Mouse (Mus musculus) hindbrain, embryonic 16.5 days (tissue): ENCODE results near the gene Zfp687. TPM values are rescaled to one million over a fixed set of nuclear protein-coding genes. Genes with fewer than 3 reads are reported as not detected.
A peak's percentile ranks its signal among the peaks of the same experiment; 100 is the strongest.

Experiments
- ATAC-seq: fragments of 200-750 bp; cut with Nextera tagmentation; 2 replicates; pipeline ENCODE4 v1.8.0; 2017; ENCODE audit warnings: moderate TSS enrichment, moderate library complexity
- H3K27ac ChIP-seq: fragments of 300-500 bp; sonication (generic); 2 replicates; pipeline ENCODE4 v1.5.1; 2014; ENCODE audit warnings: low read depth, mild to moderate bottlenecking, control low read depth, low read length, moderate library complexity
- H3K27me3 ChIP-seq: fragments of 300-500 bp; sonication (generic); replicated peaks from 2 replicates; pipeline ENCODE4 v1.6.1; 2014; ENCODE audit warnings: low read length; ENCODE audit not compliant: control insufficient read depth, insufficient read depth
- H3K36me3 ChIP-seq: fragments of 300-500 bp; sonication (generic); 2 replicates; pipeline ENCODE4 v1.6.1; 2014; ENCODE audit warnings: mild to moderate bottlenecking, low read length, moderate library complexity, mixed read lengths; ENCODE audit not compliant: control insufficient read depth, insufficient read depth
- H3K4me1 ChIP-seq: fragments of 300-500 bp; sonication (generic); 2 replicates; pipeline ENCODE4 v1.6.1; 2014; ENCODE audit warnings: low read depth, low read length; ENCODE audit not compliant: control insufficient read depth, insufficient read depth
- H3K4me2 ChIP-seq: fragments of 300-500 bp; sonication (generic); 2 replicates; pipeline ENCODE4 v1.6.1; 2014; ENCODE audit warnings: mild to moderate bottlenecking, low read length, control low read depth, moderate library complexity
- H3K4me3 ChIP-seq: fragments of 300-500 bp; sonication (generic); 2 replicates; pipeline ENCODE4 v1.5.1; 2014; ENCODE audit warnings: mild to moderate bottlenecking, low read length, control low read depth, moderate library complexity
- H3K9ac ChIP-seq: fragments of 300-500 bp; sonication (generic); 2 replicates; pipeline ENCODE4 v1.6.1; 2014; ENCODE audit warnings: low read depth, mild to moderate bottlenecking, control low read depth, low read length, moderate library complexity
- H3K9me3 ChIP-seq: fragments of 300-500 bp; sonication (generic); 2 replicates; pipeline ENCODE4 v1.6.1; 2014; ENCODE audit warnings: mild to moderate bottlenecking, low read length, moderate library complexity; ENCODE audit not compliant: control insufficient read depth
- WGBS: fragments of 180-500 bp; shearing (Covaris S2); extraction: QIAGEN DNeasy Blood & Tissue Kit; methylation state at CpG from one replicate; pipeline ENCODE4 v1.1.7; 2014; 5-methylcytosine and 5-hydroxymethylcytosine counted together
- polyA plus RNA-seq: library from polyadenylated mRNA; unstranded; fragments of >200 nt; fragmentation: Nextera tagmentation; extraction: Ambion mirVana; gene quantifications from 2 replicates; pipeline ENCODE4 v1.2.1, GENCODE M21; 2015

Gene Zfp687
- polyA plus RNA-seq, 1 experiment from 2014 or later, result 15.9 TPM

- H3K4me2 ChIP-seq, result no peak overlapping the region
- ATAC-seq, result no peak
- H3K36me3 ChIP-seq, result peaks cover 32% of the 10 kb centered on the region
- H3K27me3 ChIP-seq, result no peaks in the 10 kb centered on the region
- no peak overlapping the region for H3K9ac ChIP-seq
- 85% methylated on average over 7 of the region's 7 CpGs for whole genome bisulfite sequencing
- H3K4me3 ChIP-seq, result no peak overlapping the region
- peaks cover 17% of the 10 kb centered on the region for H3K4me1 ChIP-seq
- H3K27ac ChIP-seq, result no peak overlapping the region
- no peaks in the 10 kb centered on the region for H3K9me3 ChIP-seq
These were observed 4.9 kb downstream of the Zfp687 start for GRCm38 (mm10) chr3:95010396-95010795.

GRCm38 (mm10) chr3:95007706-95008105, 7.5 kb downstream of the Zfp687 start:
- no peak overlapping the region for H3K4me3 ChIP-seq
- H3K27me3 ChIP-seq, result no peaks in the 10 kb centered on the region
- ATAC-seq, result no peak
- peaks cover 34% of the 10 kb centered on the region for H3K36me3 ChIP-seq
- H3K4me1 ChIP-seq, result no peaks in the 10 kb centered on the region
- H3K4me2 ChIP-seq, result no peak overlapping the region
- 87% methylated on average over 9 of the region's 9 CpGs for WGBS
- H3K9me3 ChIP-seq, result no peaks in the 10 kb centered on the region
- H3K27ac ChIP-seq, result no peak overlapping the region
- H3K9ac ChIP-seq, result no peak overlapping the region

- H3K4me2 ChIP-seq, result no peak overlapping the region
- H3K27me3 ChIP-seq, result no peaks in the 10 kb centered on the region
- H3K36me3 ChIP-seq, result peaks cover 34% of the 10 kb centered on the region
- no peak for ATAC-seq
- no peak overlapping the region for H3K4me3 ChIP-seq
- H3K4me1 ChIP-seq, result no peaks in the 10 kb centered on the region
- no peak overlapping the region for H3K9ac ChIP-seq
- H3K9me3 ChIP-seq, result no peaks in the 10 kb centered on the region
- no peak overlapping the region for H3K27ac ChIP-seq
- 79% methylated on average over 3 of the region's 3 CpGs for WGBS
These were observed 9.6 kb downstream of the Zfp687 start for GRCm38 (mm10) chr3:95005651-95006050.

GRCm38 (mm10) chr3:95003273-95003672, 12.0 kb downstream of the Zfp687 start:
- Histone ChIP-seq H3K9me3 (no peaks in the 10 kb centered on the region), H3K36me3 (peaks cover 30% of the 10 kb centered on the region), H3K4me2 (no peak overlapping the region), H3K27me3 (no peaks in the 10 kb centered on the region), H3K4me3 (no peak overlapping the region), H3K4me1 (no peaks in the 10 kb centered on the region), H3K9ac (no peak overlapping the region), H3K27ac (no peak overlapping the region)
- ATAC-seq, result no peak

- H3K36me3 ChIP-seq, result peaks cover 33% of the 10 kb centered on the region
- WGBS, result 62% methylated on average over 4 of the region's 4 CpGs
- no peaks in the 10 kb centered on the region for H3K9me3 ChIP-seq
- no peak overlapping the region for H3K9ac ChIP-seq
- H3K27me3 ChIP-seq, result no peaks in the 10 kb centered on the region
- H3K4me2 ChIP-seq, result no peak overlapping the region
- no peak overlapping the region for H3K4me3 ChIP-seq
- H3K4me1 ChIP-seq, result no peaks in the 10 kb centered on the region
- no peak overlapping the region for H3K27ac ChIP-seq
- peak; percentile 9; the same call in 1 of the 2 replicates for ATAC-seq
These were observed 12.7 kb downstream of the Zfp687 start for GRCm38 (mm10) chr3:95002569-95002968.

- Histone ChIP-seq H3K4me3 (no peak overlapping the region), H3K27ac (no peak overlapping the region), H3K36me3 (peaks cover 44% of the 10 kb centered on the region), H3K4me2 (no peak overlapping the region), H3K9ac (no peak overlapping the region), H3K4me1 (no peaks in the 10 kb centered on the region), H3K9me3 (no peaks in the 10 kb centered on the region), H3K27me3 (no peaks in the 10 kb centered on the region)
- ATAC-seq, result peak; percentile 31; the same call in 1 of the 2 replicates
- WGBS, result 29% methylated on average over 2 of the region's 2 CpGs
These were observed 18.3 kb downstream of the Zfp687 start for GRCm38 (mm10) chr3:94996946-94997345.

GRCm38 (mm10) chr3:94989159-94989761, 26.0 kb downstream of the Zfp687 start:
- H3K9me3 ChIP-seq, result no peaks in the 10 kb centered on the region
- no peak overlapping the region for H3K9ac ChIP-seq
- H3K4me1 ChIP-seq, result peaks cover 2% of the 10 kb centered on the region; the same call in 1 of the 2 replicates
- peaks cover 7% of the 10 kb centered on the region for H3K36me3 ChIP-seq
- no peaks in the 10 kb centered on the region for H3K27me3 ChIP-seq
- ATAC-seq, result no peak
- H3K27ac ChIP-seq, result no peak overlapping the region
- 38% methylated on average over 9 of the region's 9 CpGs for WGBS
- no peak overlapping the region for H3K4me2 ChIP-seq
- no peak overlapping the region for H3K4me3 ChIP-seq

GRCm38 (mm10) chr3:94987578-94987977, 27.7 kb downstream of the Zfp687 start:
- Histone ChIP-seq H3K27me3 (no peaks in the 10 kb centered on the region), H3K4me3 (no peak overlapping the region), H3K9ac (no peak overlapping the region), H3K27ac (no peak overlapping the region), H3K36me3 (peaks cover 9% of the 10 kb centered on the region), H3K4me2 (no peak overlapping the region), H3K9me3 (no peaks in the 10 kb centered on the region), H3K4me1 (peaks cover 2% of the 10 kb centered on the region; the same call in 1 of the 2 replicates)
- ATAC-seq, result no peak

GRCm38 (mm10) chr3:94985513-94985912, 29.7 kb downstream of the Zfp687 start:
- peaks cover 9% of the 10 kb centered on the region; the same call in 1 of the 2 replicates for H3K36me3 ChIP-seq
- peaks cover 2% of the 10 kb centered on the region; the same call in 1 of the 2 replicates for H3K4me1 ChIP-seq
- H3K4me3 ChIP-seq, result no peak overlapping the region
- no peak overlapping the region for H3K27ac ChIP-seq
- no peak overlapping the region for H3K4me2 ChIP-seq
- 98% methylated on average over 2 of the region's 2 CpGs for WGBS
- ATAC-seq, result no peak
- H3K27me3 ChIP-seq, result no peaks in the 10 kb centered on the region
- H3K9ac ChIP-seq, result no peak overlapping the region
- no peaks in the 10 kb centered on the region for H3K9me3 ChIP-seq
